Mouse (Mus musculus) limb, embryonic 11.5 days (tissue): ENCODE measurements around the gene Amacr. TPM values are rescaled to one million over a fixed set of nuclear protein-coding genes. Genes with fewer than 3 reads are reported as not detected.
A peak's percentile ranks its signal among the peaks of the same experiment; 100 is the strongest.

Experiments used
- ATAC-seq: fragments of 200-750 bp; cut with Nextera tagmentation; 2 replicates; pipeline ENCODE4 v1.8.0; 2017; ENCODE audit warnings: low read depth; ENCODE audit not compliant: insufficient number of reproducible peaks, low FRiP score, low TSS enrichment
- DNase-seq: peaks from one replicate; pipeline ENCODE4 v3.0.0-alpha.2; 2015; ENCODE audit warnings: low spot score
- H3K27ac ChIP-seq: fragments of 300-500 bp; sonication (generic); replicated peaks from 2 replicates; pipeline ENCODE4 v1.5.1; 2014; ENCODE audit warnings: low read depth, mild to moderate bottlenecking, low read length
- H3K27me3 ChIP-seq: fragments of 300-500 bp; sonication (generic); 2 replicates; pipeline ENCODE4 v1.6.1; 2014; ENCODE audit warnings: mild to moderate bottlenecking, low read length, mixed read lengths; ENCODE audit not compliant: control insufficient read depth, insufficient read depth
- H3K36me3 ChIP-seq: fragments of 300-500 bp; sonication (generic); 2 replicates; pipeline ENCODE4 v1.6.1; 2014; ENCODE audit warnings: mild to moderate bottlenecking, low read length, moderate library complexity, mixed read lengths; ENCODE audit not compliant: control insufficient read depth, insufficient read depth
- H3K4me1 ChIP-seq: fragments of 300-500 bp; sonication (generic); 2 replicates; pipeline ENCODE4 v1.6.1; 2014; ENCODE audit warnings: low read length, mixed read lengths; ENCODE audit not compliant: control insufficient read depth, insufficient read depth
- H3K4me2 ChIP-seq: fragments of 300-500 bp; sonication (generic); 2 replicates; pipeline ENCODE4 v1.6.1; 2014; ENCODE audit warnings: low read depth, mild to moderate bottlenecking, moderate library complexity; ENCODE audit not compliant: severe bottlenecking
- H3K4me3 ChIP-seq: fragments of 300-500 bp; sonication (generic); 2 replicates; pipeline ENCODE4 v1.5.1; 2014; ENCODE audit warnings: low read depth, low read length
- H3K9ac ChIP-seq: fragments of 300-500 bp; sonication (generic); 2 replicates; pipeline ENCODE4 v1.6.1; 2014; ENCODE audit warnings: mild to moderate bottlenecking, low read length
- H3K9me3 ChIP-seq: fragments of 300-500 bp; sonication (generic); 2 replicates; pipeline ENCODE4 v1.6.1; 2016; ENCODE audit warnings: low read length; ENCODE audit not compliant: control insufficient read depth
- WGBS: fragments of 180-500 bp; shearing (Covaris S2); extraction: QIAGEN DNeasy Blood & Tissue Kit; methylation state at CpG from one replicate; pipeline ENCODE4 v1.1.7; 2014; 5-methylcytosine and 5-hydroxymethylcytosine counted together
- polyA plus RNA-seq: library from polyadenylated mRNA; unstranded; fragments of >200 nt; fragmentation: Nextera tagmentation; extraction: Ambion mirVana; gene quantifications from 2 replicates; pipeline ENCODE4 v1.2.1, GENCODE M21; 2014

Amacr gene
- polyA plus RNA-seq, result 16.8 and 18.1 TPM in 2 replicates

DNA sequence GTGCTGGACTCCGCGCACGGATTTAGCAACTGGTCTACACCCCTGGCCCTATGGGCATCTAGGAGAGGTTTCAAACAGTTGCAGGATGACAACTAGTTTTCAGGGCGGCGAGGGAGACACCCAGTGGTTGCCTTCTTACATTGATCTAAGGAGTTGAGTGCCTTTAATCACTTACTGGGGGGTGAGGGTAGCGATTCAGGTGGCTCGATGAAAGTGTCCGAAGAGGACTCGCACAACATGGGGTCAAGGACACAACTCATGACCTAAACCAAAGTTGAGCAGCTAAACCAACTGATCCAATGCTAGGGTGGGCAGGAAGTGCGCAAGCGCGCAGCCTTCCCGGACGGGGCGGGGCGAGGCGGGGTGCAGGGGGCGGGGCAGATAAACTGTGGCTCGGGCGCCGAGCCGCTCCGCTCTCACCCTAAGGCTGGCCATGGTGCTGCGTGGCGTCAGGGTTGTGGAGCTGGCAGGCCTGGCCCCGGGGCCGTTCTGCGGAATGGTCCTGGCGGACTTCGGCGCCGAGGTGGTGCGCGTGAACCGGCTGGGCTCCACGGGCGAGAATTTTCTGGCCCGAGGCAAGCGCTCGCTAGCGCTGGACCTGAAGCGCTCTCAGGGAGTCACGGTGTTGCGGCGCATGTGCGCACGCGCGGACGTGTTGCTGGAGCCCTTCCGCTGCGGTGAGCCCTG, at the start of gene Amacr:
Gene Amacr, plus strand, starts transcription at position 380 of the 687 bp plus-strand sequence.
- WGBS, result under 1% methylated on average over 52 of the region's 52 CpGs
- Histone ChIP-seq H3K27me3 (no peaks in the 10 kb centered on the region), H3K9ac (peak within 1 kb of the TSS; percentile 66), H3K4me1 (no peaks in the 10 kb centered on the region; the same call in 1 of the 2 replicates), H3K27ac (0 out of 2 replicates have a peak within 1 kb of the TSS, but pooled peaks have one; percentile 49), H3K36me3 (no peaks in the 10 kb centered on the region), H3K9me3 (no peaks in the 10 kb centered on the region), H3K4me2 (peak within 1 kb of the TSS; percentile 68), H3K4me3 (peak within 1 kb of the TSS; percentile 64)
- DNase-seq, result peak; percentile 91
- peak; percentile 98 for ATAC-seq

DNA sequence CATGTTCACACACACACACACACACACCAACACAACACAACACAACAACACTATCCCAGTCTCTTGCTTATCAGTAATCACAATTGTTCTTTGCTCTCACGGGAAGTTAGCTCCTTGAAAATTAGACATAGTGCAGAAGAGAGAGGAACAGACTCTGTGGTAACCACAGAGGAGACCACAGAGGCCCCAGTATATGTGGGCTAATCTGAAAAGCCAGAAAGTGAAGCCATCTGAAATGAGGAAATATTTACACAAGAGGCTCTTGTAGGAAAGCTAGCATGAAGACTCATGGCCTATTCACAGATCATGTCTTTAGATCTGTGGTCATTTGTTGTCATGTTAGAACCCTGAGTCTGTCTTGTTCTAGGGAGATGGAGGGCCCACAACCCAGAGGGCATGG, 47.6 kb upstream of the Amacr start:
- WGBS, result 80% methylated on average over 1 of the region's 1 CpGs
- Histone ChIP-seq H3K4me1 (no peaks in the 10 kb centered on the region), H3K4me2 (no peak overlapping the region), H3K9me3 (no peaks in the 10 kb centered on the region), H3K27ac (no peak overlapping the region), H3K27me3 (no peaks in the 10 kb centered on the region), H3K4me3 (no peak overlapping the region), H3K36me3 (no peaks in the 10 kb centered on the region), H3K9ac (no peak overlapping the region)
- DNase-seq (no peak), ATAC-seq (no peak)

DNA sequence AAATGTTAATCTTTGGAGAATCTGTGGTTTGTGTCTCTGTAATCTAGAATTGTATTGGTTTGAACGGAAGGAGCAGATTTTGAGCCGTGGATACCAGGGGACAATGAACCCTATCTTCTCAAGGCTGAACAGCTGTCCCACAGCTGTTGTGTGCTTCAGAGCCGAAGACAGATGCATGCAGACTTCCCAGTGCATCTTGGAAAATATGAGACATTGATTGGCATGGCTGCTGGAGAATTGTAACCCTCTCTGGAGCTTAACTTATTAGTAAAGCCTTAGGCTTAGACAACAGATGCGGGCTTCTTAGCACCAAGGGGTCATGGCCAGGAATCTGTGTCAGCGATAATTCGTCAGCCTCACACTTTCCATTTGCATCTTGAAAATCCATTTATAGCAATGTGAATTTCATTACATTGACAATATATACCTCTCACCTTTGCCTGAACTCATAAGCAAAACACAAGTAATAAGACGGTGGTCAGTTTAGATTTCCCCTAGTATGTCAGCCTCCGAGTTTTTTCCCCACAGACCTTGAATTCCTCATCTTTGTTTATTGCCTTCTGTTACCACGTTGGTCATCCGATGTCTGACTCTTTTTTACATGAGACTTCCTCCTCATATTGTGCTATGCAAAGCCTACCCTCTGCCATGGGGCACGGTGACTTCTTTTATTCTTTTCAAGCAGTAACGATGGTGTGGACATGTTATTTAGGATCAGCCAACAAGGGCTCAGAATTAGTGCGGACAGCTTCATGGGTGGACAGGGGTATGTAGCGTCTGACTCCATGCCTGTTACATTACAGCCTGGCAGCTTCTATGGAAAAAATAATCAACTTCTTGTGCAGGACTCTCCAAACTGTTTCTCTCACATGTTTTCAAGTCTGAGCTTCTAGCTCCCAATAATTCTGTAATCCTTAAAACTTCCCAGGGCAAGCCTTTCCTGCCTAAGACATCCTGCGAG, 41.1 kb upstream of the Amacr start:
- DNase-seq (no peak), ATAC-seq (no peak; the same call in 1 of the 2 replicates)
- Histone ChIP-seq H3K4me3 (no peak overlapping the region), H3K9ac (no peak overlapping the region), H3K36me3 (no peaks in the 10 kb centered on the region), H3K27ac (no peak overlapping the region), H3K9me3 (no peaks in the 10 kb centered on the region), H3K4me1 (no peaks in the 10 kb centered on the region), H3K27me3 (no peaks in the 10 kb centered on the region), H3K4me2 (no peak overlapping the region)
- 74% methylated on average over 15 of the region's 15 CpGs for WGBS

DNA sequence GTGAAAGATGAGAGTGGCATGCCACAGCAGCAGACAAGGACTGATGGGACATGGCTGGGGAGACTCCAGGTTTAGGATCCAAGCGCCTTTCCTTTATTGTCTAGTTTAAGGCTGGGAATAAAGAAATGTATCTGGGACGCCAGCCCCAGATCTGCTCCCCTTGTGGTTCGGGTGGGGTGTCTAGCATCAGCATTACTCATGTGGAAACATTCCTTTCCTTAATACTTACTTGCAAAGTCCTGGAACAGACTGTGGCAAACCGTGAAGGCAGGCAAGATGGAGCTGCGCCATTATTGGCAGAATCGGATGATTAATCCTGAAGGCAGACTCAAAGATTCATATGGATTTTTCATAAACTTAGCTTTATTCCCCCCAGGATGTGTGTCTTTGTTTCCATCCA, 39.7 kb upstream of the Amacr start:
- no peak overlapping the region for H3K27ac ChIP-seq

DNA sequence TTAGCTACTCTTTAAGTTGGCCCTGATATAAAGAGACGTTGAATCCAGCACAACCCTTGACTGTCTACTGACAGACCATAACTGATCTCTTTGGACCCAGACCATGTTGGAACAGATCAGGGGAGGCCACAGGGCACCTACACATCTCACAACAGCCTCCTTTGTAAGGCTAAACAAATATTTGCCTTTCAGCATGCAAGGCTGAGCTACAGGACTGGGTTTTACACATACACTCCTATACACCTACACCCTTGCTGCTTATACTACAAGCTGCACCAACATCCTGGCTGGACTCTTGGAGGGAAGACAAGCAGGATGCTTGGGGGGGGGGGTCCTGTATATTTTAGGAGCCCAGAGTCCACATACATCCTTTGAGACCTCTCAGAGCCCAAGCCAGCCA, 33.7 kb upstream of the Amacr start:
- no peak for DNase-seq
- Histone ChIP-seq H3K4me1 (no peaks in the 10 kb centered on the region), H3K9ac (no peak overlapping the region), H3K4me2 (no peak overlapping the region), H3K27ac (no peak overlapping the region), H3K4me3 (no peak overlapping the region), H3K9me3 (no peaks in the 10 kb centered on the region), H3K36me3 (no peaks in the 10 kb centered on the region), H3K27me3 (no peaks in the 10 kb centered on the region)
- ATAC-seq, result no peak
- WGBS, result 90% methylated on average over 1 of the region's 1 CpGs

More for the DNA sequence above, 39.7 kb upstream of the Amacr start:
- no peak overlapping the region for H3K9ac ChIP-seq
- no peak overlapping the region for H3K4me2 ChIP-seq
- no peak for DNase-seq
- ATAC-seq, result no peak
- no peak overlapping the region for H3K4me3 ChIP-seq
- no peaks in the 10 kb centered on the region for H3K27me3 ChIP-seq
- no peaks in the 10 kb centered on the region for H3K4me1 ChIP-seq
- WGBS, result 86% methylated on average over 6 of the region's 6 CpGs
- H3K9me3 ChIP-seq, result no peaks in the 10 kb centered on the region
- no peaks in the 10 kb centered on the region for H3K36me3 ChIP-seq

DNA sequence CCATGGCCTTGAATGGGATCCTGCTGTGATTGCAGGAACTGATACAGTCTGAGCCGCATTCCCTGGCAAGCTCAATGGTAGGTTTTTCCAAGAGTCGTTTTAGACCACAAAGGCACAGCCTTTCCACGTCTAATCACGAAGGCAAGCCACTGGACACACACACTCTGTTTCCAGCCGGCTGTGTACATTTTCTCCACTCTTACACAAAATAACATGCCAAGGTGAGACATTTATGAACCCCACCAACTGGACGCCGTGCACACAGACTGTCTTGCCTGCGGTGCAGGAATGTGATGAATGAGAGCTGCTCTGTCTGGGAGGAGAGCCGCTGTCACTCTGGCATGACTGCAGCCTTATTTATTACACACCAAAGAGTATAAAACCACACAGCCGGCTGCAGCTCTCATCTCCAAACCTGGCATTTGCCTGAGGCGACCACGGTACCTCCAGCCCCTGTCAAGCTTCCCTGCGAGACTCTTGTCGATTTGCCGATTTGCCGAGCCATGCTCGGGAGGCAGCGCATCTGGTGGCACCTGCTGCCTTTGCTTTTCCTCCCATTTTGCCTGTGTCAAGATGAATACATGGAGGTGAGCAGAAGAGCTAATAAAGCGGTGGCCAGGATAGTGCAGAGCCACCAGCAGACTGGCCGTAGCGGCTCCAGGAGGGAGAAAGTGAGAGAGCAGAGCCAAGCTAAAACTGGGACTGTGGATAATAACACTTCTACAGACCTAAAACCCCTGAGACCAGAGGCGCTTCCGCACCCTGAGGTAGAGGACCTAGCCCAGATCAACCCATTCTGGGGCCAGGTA, 29.4 kb upstream of the Amacr start, which contains the start of gene C1qtnf3:
Gene C1qtnf3, plus strand, starts transcription at position 382 of the 809 bp plus-strand sequence.
- peak; percentile 57; the same call in 1 of the 2 replicates for ATAC-seq
- H3K27ac ChIP-seq, result no peak within 1 kb of the TSS

DNA sequence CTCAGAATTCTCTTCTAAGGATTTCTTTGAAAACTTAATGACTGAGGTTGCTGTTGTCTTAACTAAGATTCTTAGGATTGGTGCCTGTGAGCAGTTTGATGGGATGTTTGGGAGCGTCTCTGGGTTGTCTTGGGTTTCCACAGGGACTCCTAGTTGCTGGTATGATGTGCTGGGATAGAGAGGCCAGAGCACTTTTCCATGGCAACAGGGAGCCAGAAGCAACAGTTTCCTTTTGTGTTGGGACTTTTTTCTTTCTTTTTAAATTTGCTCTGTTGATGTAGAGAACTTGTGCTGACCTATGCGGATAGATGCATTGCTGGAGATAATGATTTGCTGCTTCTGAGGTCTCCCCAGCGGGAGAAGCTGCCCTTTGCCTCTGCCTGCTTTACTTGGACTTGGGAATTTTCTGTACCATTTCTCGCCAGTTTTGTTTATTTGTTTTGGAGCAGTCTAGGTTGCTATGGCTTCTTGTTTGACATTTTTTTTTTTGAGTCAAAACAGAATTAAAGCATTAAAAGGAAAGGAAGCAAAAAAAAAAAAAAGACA, 28.7 kb upstream of the Amacr start:
- Histone ChIP-seq H3K36me3 (no peaks in the 10 kb centered on the region), H3K27ac (no peak overlapping the region), H3K9ac (no peak overlapping the region), H3K4me2 (no peak overlapping the region), H3K27me3 (no peaks in the 10 kb centered on the region), H3K9me3 (no peaks in the 10 kb centered on the region), H3K4me3 (no peak overlapping the region), H3K4me1 (no peaks in the 10 kb centered on the region)
- DNase-seq (no peak), ATAC-seq (no peak)
- WGBS, result 73% methylated on average over 4 of the region's 4 CpGs

More for the DNA sequence above, 29.4 kb upstream of the Amacr start, which contains the start of gene C1qtnf3:
- Histone ChIP-seq H3K4me3 (no peak within 1 kb of the TSS), H3K27me3 (no peaks in the 10 kb centered on the region), H3K4me2 (no peak within 1 kb of the TSS), H3K9ac (no peak within 1 kb of the TSS), H3K4me1 (no peaks in the 10 kb centered on the region), H3K9me3 (no peaks in the 10 kb centered on the region), H3K36me3 (no peaks in the 10 kb centered on the region)
- 70% methylated on average over 23 of the region's 23 CpGs for WGBS
- peak; percentile 35 for DNase-seq
